Mouse (Mus musculus): ENCODE data around the gene Trim7. TPM values are rescaled to one million over a fixed set of nuclear protein-coding genes. Genes with fewer than 3 reads are reported as not detected.

Gene Trim7
- polyA plus RNA-seq (2017; shearing (Covaris generic)), result 1 to 10 TPM; 1.2 to 2.4 TPM

DNA sequence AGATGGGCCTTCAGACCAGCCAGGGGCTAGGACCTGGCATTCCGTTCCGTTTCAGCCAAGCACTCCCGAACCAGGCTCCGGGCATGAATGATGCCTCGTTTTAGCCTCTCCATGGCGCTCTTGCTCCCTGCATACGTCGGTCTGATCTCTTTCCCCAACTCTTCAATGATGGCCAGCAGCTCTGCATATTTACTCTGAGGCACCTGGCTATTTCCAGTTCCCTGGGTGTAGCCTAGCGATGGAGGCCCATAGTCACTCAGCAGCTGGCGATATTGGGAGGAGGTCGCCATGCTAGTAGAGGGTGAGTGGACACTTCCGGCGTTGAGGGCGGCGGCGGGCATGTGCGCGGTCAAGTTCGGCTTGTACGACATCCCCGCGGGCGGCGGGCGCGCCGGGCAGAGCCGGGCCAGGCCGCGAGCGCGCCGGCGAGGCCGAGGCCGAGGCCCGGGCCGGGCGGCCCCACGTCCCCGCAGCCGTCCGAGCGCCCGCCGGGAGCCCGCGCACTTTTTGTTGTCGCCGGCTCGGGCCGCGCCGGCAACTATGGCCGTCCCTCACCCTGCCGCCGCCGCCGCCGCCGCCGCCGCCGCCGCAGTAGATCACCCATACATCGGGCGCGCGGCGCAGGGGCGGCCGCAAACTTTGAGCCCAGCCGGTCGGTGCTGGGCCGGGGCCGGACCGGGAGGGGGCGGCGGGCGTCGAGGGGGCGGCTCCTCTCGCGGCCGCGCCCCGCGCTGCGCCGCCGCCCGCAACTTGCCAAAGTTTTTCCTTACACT is at the start of gene Trim7, which contains the start of gene Gm12184:
TSS of gene Trim7 (plus strand) at position 162 of the 773 bp plus-strand sequence.
TSS of gene Gm12184 (minus strand) at position 677 of the 773 bp plus-strand sequence.

DNA sequence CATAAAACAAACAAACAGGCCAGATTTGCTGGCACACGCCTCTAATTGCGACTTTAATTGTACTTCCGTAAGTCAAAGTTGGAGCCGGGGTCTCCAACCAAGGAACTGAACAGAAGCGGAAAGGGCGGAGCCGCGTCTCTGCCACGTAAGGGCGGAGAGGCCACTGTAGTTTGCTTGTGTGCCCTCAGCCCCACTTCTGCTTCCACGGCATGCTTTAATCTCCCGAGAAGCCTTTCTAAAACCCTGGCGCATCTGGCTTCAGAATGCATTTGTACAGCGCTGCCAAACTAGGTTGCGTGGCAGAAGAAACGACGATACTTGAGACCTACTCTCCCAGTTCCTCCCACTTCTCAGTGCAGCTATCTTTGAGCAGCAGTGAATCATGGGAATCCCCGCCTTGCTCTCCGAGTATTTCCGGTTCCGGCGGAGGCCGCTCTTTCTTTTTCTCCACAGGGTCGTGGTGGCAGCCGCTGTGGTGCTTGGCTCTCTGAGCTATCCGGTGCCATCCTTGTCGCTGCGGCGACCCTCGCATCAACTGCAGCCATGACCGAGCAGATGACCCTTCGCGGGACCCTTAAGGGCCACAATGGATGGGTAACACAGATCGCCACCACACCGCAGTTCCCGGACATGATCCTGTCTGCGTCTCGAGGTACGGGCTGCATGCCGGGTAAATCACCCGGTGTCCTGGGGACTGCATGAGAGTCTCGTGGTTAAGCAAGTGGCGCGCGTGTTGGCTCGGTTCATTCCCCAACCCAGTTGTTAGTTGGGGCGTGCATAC is 25.8 kb upstream of the Trim7 start, which contains the start of gene Rack1:
TSS of gene Rack1 (plus strand) at position 412 of the 781 bp plus-strand sequence.

DNA sequence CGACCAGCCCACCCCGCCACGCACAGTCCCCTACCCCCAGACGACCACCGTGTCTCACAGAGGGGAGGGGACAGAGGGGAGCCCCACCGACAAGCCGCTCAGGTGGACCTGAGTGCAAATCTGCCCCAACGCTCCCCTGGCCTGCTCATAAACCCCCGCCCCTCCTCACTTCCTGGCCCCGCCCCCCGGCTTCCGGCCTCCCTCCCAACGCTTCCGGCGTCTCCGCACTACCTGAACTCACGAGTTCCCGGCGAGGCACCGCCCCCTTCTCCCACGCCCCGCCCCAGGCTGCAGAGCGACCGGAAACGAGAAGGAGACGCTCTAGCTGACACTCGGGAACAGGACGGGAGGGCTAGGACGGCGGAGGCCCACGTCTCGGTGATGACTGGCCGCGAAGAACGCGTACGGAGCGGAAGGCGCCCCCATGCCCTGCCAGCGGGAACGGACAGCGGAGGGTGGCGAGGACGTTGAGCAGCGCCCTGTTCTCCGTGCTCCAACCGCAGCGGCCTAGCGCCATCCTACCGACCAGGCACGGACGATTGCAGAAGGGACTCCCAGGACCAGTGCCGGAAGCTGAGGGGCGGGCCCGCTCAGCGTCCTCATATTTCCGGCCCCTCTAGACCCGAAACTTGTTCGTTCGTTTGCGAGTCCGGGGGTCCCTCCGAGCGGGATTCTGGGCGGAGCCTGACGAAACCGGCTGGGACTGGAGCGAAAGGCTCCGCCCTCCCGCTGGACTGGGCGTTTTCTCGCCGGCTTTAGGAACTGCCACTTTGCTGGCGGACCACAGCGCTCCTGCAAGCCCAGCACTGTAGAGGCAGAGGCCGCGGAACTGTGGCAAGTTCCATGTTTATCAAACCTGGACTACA is 8.9 kb upstream of the Trim7 start, which contains the start of gene Trim41:
TSS of gene Trim41 (minus strand) at position 554 of the 866 bp plus-strand sequence.

DNA sequence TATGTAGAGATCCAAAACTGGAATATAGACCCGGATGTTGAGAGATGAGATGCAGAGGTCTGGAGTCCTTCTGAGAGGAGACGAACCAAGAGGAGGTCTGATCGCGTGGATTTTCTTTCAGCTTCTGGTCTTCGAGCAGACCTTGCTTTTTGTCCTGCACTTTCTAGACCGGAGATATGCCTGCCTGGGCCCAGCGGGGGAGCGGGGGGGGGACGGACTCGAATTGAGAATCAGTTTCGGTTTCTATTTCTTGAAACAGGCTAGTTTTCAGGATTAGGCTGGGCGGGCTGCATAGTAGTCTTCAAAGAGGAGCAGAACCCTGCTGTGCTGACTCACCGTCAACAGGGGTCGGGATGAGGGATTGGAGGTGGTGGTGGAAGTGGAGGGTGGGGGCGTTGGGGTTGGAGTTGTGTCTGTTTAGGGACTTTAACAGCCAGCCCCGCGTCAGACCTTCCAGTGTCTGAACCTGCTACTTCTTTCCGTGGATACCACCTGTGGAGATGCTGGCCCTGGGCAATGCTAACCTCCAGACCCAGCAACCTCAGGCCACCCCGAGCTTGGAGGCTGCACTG is 45.3 kb downstream of the Trim7 start, which contains the start of gene Irgm1:
TSS of gene Irgm1 (minus strand) at position 483 of the 572 bp plus-strand sequence.

Other genes starting within 250 kb of the Trim7 start
- 100 to 1,000 TPM; 542 to 598 TPM for gene Rack1, start 25.8 kb upstream of the Trim7 start, polyA plus RNA-seq (2017; shearing (Covaris generic))
- 1 to 10 TPM; 1.8 to 3.4 TPM for gene Trim41, start 8.8 kb upstream of the Trim7 start, polyA plus RNA-seq (2017; shearing (Covaris generic))
- 1 to 10 TPM; 7.7 to 8.2 TPM for gene Gm12184, start 515 bp downstream of the Trim7 start, polyA plus RNA-seq (2017; shearing (Covaris generic))
- gene Irgm1, start 45.5 kb downstream of the Trim7 start, polyA plus RNA-seq (2017; shearing (Covaris generic)), result 100 to 1,000 TPM; 130 to 152 TPM
- gene Gm5431, start 76.1 kb downstream of the Trim7 start, polyA plus RNA-seq (2017; shearing (Covaris generic)), result 1 to 10 TPM in 1 of 2 experiments, under 1 TPM in 1; 0.96 to 1.4 TPM
- gene Psme2b, start 120.0 kb downstream of the Trim7 start, polyA plus RNA-seq (2017; shearing (Covaris generic)), result 100 to 1,000 TPM; 178 to 182 TPM
- 1 to 10 TPM in 1 of 2 experiments, under 1 TPM in 1; 0.61 to 3.3 TPM for gene Olfr56, start 152.7 kb downstream of the Trim7 start, polyA plus RNA-seq (2017; shearing (Covaris generic))
- 100 to 1,000 TPM; 163 to 179 TPM for gene 9930111J21Rik1, start 153.3 kb downstream of the Trim7 start, polyA plus RNA-seq (2017; shearing (Covaris generic))
- gene Gm12185, start 166.1 kb downstream of the Trim7 start, polyA plus RNA-seq (2017; shearing (Covaris generic)), result 1 to 10 TPM; 3.5 to 5.6 TPM
- gene Tgtp1, start 168.0 kb downstream of the Trim7 start, polyA plus RNA-seq (2017; shearing (Covaris generic)), result 100 to 1,000 TPM; 134 to 203 TPM
- gene 9930111J21Rik2, start 225.1 kb downstream of the Trim7 start, polyA plus RNA-seq (2017; shearing (Covaris generic)), result 100 to 1,000 TPM in 1 of 2 experiments, 10 to 100 TPM in 1; 95.8 to 115 TPM
- gene Tgtp2, start 238.1 kb downstream of the Trim7 start, polyA plus RNA-seq (2017; shearing (Covaris generic)), result 100 to 1,000 TPM; 237 to 258 TPM